In the genomic region with DNA sequence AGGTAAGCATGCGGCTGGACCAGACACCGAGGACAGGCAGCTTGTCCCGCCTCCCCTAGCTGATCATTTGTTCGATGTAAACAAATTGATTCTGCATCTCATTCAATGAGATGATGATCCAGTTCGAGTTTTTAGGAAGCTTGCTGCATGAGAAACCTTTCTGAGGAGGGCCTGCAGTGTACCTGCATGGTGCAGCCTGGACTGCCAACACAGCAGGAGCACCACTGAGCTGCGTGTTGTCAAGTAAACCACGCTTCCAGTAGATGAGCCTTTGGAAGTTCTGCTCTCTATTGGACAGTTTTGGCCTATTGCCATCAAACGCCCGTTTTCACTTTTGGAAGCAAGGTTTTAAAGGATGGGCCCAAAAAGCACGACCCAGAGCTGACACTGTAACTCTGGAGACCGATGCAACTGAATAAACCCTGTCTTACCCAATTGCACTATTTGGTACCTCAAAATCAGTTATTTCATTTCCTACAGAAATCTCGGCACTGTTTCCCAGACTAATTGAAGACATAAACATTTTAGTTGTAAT, we compare ENCODE assay signal across 22 mouse cellular contexts. TPM values are rescaled to one million over a fixed set of nuclear protein-coding genes. Genes with fewer than 3 reads are reported as not detected.
DNase-seq lines count a peak whose midpoint lies in the region; ATAC-seq and TF ChIP-seq lines count a peak whose summit lies in the region.
"Had no signal": no experiment of that assay in that cellular context is flagged by ENCODE, and none has a peak within 500 bp of the region (broad histone marks: within the 10 kb centered on the region; RNA-seq: fewer than 3 reads in every experiment).

No protein-coding gene starts in this region.

- H3K9ac ChIP-seq in heart, adult 2 months (ENCODE audit: low read depth, low read length), result no peak overlapping the region
- no peak overlapping the region for H3K9ac ChIP-seq in lung, embryonic 14.5 days
- H3K9ac ChIP-seq: embryonic facial prominence, embryonic 12.5 days; embryonic facial prominence, embryonic 15.5 days; forebrain, postnatal 0 days; hindbrain, embryonic 13.5 days; intestine, embryonic 15.5 days had no signal

- no peak for TF ChIP-seq EP300 in heart, adult 2 months (IDR thresholded peaks at IDR 0.05; ENCODE audit: insufficient read depth, low read depth, low read length)

- TF ChIP-seq POLR2A in heart, adult 2 months (IDR thresholded peaks at IDR 0.05; ENCODE audit: insufficient read depth, low read depth, low read length), result 0 out of 2 replicates have a peak, but pooled peaks have one; percentile 22

- H3K9me3 ChIP-seq in lung, embryonic 14.5 days (ENCODE audit: low read depth, low read length), result no peaks in the 10 kb centered on the region
- H3K9me3 ChIP-seq: embryonic facial prominence, embryonic 12.5 days; embryonic facial prominence, embryonic 15.5 days; G1E; hindbrain, embryonic 10.5 days; hindbrain, embryonic 13.5 days; intestine, embryonic 15.5 days had no signal

- no peak overlapping the region for H3K4me2 ChIP-seq in lung, embryonic 14.5 days
- H3K4me2 ChIP-seq: embryonic facial prominence, embryonic 12.5 days; embryonic facial prominence, embryonic 15.5 days; hindbrain, embryonic 13.5 days; intestine, embryonic 15.5 days had no signal

- no peaks in the 10 kb centered on the region for H3K27me3 ChIP-seq in heart, adult 2 months (ENCODE audit: control insufficient read depth, insufficient read depth, low read length)
- H3K27me3 ChIP-seq in lung, embryonic 14.5 days (ENCODE audit: insufficient read depth, low read length), result no peaks in the 10 kb centered on the region
- H3K27me3 ChIP-seq: CH12.LX; embryonic facial prominence, embryonic 12.5 days; embryonic facial prominence, embryonic 15.5 days; hindbrain, embryonic 13.5 days; intestine, embryonic 15.5 days had no signal

- intact Hi-C loops in heart, adult 2 months (cut with DNase I), result no loop called here

- no peak for TF ChIP-seq CTCF in heart, adult 2 months (IDR thresholded peaks at IDR 0.05)
- no peak for TF ChIP-seq CTCF in lung, embryonic 14.5 days (IDR thresholded peaks at IDR 0.05; ENCODE audit: low read depth)

- H3K4me1 ChIP-seq in heart, adult 2 months (ENCODE audit: control insufficient read depth, insufficient read depth, low read length), result peaks cover 2% of the 10 kb centered on the region
- no peaks in the 10 kb centered on the region for H3K4me1 ChIP-seq in lung, embryonic 14.5 days (ENCODE audit: insufficient read depth)

- 75% methylated on average over 12 of the region's 12 CpGs for WGBS in heart, adult 2 months
- WGBS in lung, embryonic 14.5 days, result 84% methylated on average over 12 of the region's 12 CpGs

- H3K36me3 ChIP-seq in heart, adult 2 months (ENCODE audit: control insufficient read depth, insufficient read depth, low read length), result peaks cover 42% of the 10 kb centered on the region
- H3K36me3 ChIP-seq in lung, embryonic 14.5 days (ENCODE audit: insufficient read depth), result peaks cover 64% of the 10 kb centered on the region

- ATAC-seq in lung, embryonic 14.5 days (ENCODE audit: insufficient read depth), result no peak
- no peak for ATAC-seq in frontal cortex, adult (ENCODE audit: low TSS enrichment)
- ATAC-seq in monocyte, adult 5-6 weeks (replicated peaks; ENCODE audit: insufficient number of reproducible peaks, low FRiP score, low TSS enrichment, poor library complexity, severe bottlenecking), result no peak
- ATAC-seq: activated CD4-positive, CD25-positive, alpha-beta regulatory T cell, adult 4 months; forebrain, postnatal 0 days; intestine, embryonic 15.5 days had no signal

- no peak overlapping the region for H3K4me3 ChIP-seq in heart, adult 2 months
- H3K4me3 ChIP-seq in lung, embryonic 14.5 days (ENCODE audit: low read depth, low read length), result no peak overlapping the region
- H3K4me3 ChIP-seq: embryonic facial prominence, embryonic 12.5 days; embryonic facial prominence, embryonic 15.5 days; hindbrain, embryonic 10.5 days; hindbrain, embryonic 13.5 days; intestine, embryonic 15.5 days had no signal

- DNase-seq in cerebellum, postnatal 10 days, result peak; percentile 42 to 47
- DNase-seq in cerebellum, postnatal 36 days, result no peak
- no peak for DNase-seq in heart, adult 2 months
- no peak for DNase-seq in heart, adult 9 months (ENCODE audit: low spot score in 2 of 2)
- DNase-seq in lung, embryonic 14.5 days, result peak; percentile 33
- no peak for DNase-seq in lung, postnatal 10 days
- DNase-seq: adrenal gland, postnatal 10 days; adrenal gland, postnatal 36 days; B cell, adult 2 months; forebrain, postnatal 0 days; gastrocnemius, postnatal 25 days; kidney, adult 11 months had no signal

- H3K79me2 ChIP-seq in heart, adult 2 months (replicated peaks; ENCODE audit: control insufficient read depth, insufficient read depth, low read length), result no peaks in the 10 kb centered on the region

- no peak overlapping the region for H3K27ac ChIP-seq in heart, adult 2 months
- H3K27ac ChIP-seq in lung, embryonic 14.5 days (ENCODE audit: low read depth), result no peak overlapping the region
- H3K27ac ChIP-seq: embryonic facial prominence, embryonic 12.5 days; embryonic facial prominence, embryonic 15.5 days; hindbrain, embryonic 10.5 days; hindbrain, embryonic 13.5 days; intestine, embryonic 15.5 days had no signal

RNA-seq across cellular contexts. Expression of gene Slc38a2, which starts 10.7 kb away (rescaled TPM):
- 100 to 1,000 TPM; 149 to 209 TPM for total RNA-seq in heart, adult 2 months (2021)
- polyA plus RNA-seq in heart, adult 2 months (2012; rRNA removed), result 59.3 and 109 TPM in 2 replicates
- 174 and 182 TPM in 2 replicates for polyA plus RNA-seq in lung, embryonic 14.5 days (2014; fragmentation: Nextera tagmentation; extraction: Ambion mirVana)
- total RNA-seq in monocyte, adult 5-6 weeks (2017), result 65.4 to 124 TPM (median 68.3 TPM) in 3 replicates

RNA-seq across cellular contexts. Expression of gene Slc38a1, which starts 46.1 kb away (rescaled TPM):
- 10 to 100 TPM; 11.8 to 12.8 TPM for total RNA-seq in heart, adult 2 months (2021)
- polyA plus RNA-seq in heart, adult 2 months (2012; rRNA removed), result 12.7 and 14.2 TPM in 2 replicates
- 70.6 and 71.6 TPM in 2 replicates for polyA plus RNA-seq in lung, embryonic 14.5 days (2014; fragmentation: Nextera tagmentation; extraction: Ambion mirVana)
- 60.2 to 115 TPM (median 76.1 TPM) in 3 replicates for total RNA-seq in monocyte, adult 5-6 weeks (2017)
- polyA plus RNA-seq: G1E had no signal

Comparison
In these comparisons a context has a peak if more than half of its experiments do, and no peak if none do; other contexts are left out.
1. DNase-seq: peak in cerebellum, postnatal 10 days (2 of 2) and lung, embryonic 14.5 days (single experiment); none in cerebellum, postnatal 36 days (0 of 2), heart, adult 2 months (0 of 2), heart, adult 9 months (0 of 2) and lung, postnatal 10 days (single experiment).